Mouse (Mus musculus) intestine, embryonic 14.5 days (tissue): Measurements from ENCODE around the gene Gng13. TPM values are rescaled to one million over a fixed set of nuclear protein-coding genes. Genes with fewer than 3 reads are reported as not detected.

ENCODE experiments used
- ATAC-seq: fragments of 200-750 bp; cut with Nextera tagmentation; replicated peaks from 2 replicates; pipeline ENCODE4 v1.8.0; 2017; ENCODE audit warnings: low read depth, moderate number of reproducible peaks, moderate TSS enrichment, moderate library complexity; ENCODE audit not compliant: low FRiP score, low TSS enrichment
- DNase-seq: peaks from one replicate; pipeline ENCODE4 v3.0.0-alpha.2; 2018; ENCODE audit warnings: low spot score
- H3K27ac ChIP-seq: fragments of 300-500 bp; sonication (generic); 2 replicates; pipeline ENCODE4 v1.5.1; 2014; ENCODE audit warnings: low read depth, mild to moderate bottlenecking, control low read depth
- H3K27me3 ChIP-seq: fragments of 300-500 bp; sonication (generic); replicated peaks from 2 replicates; pipeline ENCODE4 v1.6.1; 2014; ENCODE audit warnings: low read length, control low read depth; ENCODE audit not compliant: control insufficient read depth, insufficient read depth
- H3K36me3 ChIP-seq: fragments of 300-500 bp; sonication (generic); 2 replicates; pipeline ENCODE4 v1.6.1; 2014; ENCODE audit warnings: low read length, control low read depth; ENCODE audit not compliant: control insufficient read depth, insufficient read depth
- H3K4me1 ChIP-seq: fragments of 300-500 bp; sonication (generic); replicated peaks from 2 replicates; pipeline ENCODE4 v1.6.1; 2014; ENCODE audit warnings: low read length, control low read depth, mixed read lengths; ENCODE audit not compliant: control insufficient read depth, insufficient read depth
- H3K4me2 ChIP-seq: fragments of 300-500 bp; sonication (generic); 2 replicates; pipeline ENCODE4 v1.6.1; 2014; ENCODE audit warnings: low read length
- H3K4me3 ChIP-seq: fragments of 300-500 bp; sonication (generic); 2 replicates; pipeline ENCODE4 v1.5.1; 2014; ENCODE audit warnings: low read depth, low read length, control low read depth, mixed read lengths
- H3K9ac ChIP-seq: fragments of 300-500 bp; sonication (generic); 2 replicates; pipeline ENCODE4 v1.6.1; 2014; ENCODE audit warnings: mild to moderate bottlenecking, low read length
- H3K9me3 ChIP-seq: fragments of 300-500 bp; sonication (generic); 2 replicates; pipeline ENCODE4 v1.6.1; 2016; ENCODE audit warnings: low read length, control low read depth; ENCODE audit not compliant: control insufficient read depth
- WGBS: fragments of 180-500 bp; shearing (Covaris S2); extraction: QIAGEN DNeasy Blood & Tissue Kit; methylation state at CpG from one replicate; pipeline ENCODE4 v1.1.7; 2014; 5-methylcytosine and 5-hydroxymethylcytosine counted together
- polyA plus RNA-seq: library from polyadenylated mRNA; unstranded; fragments of >200 nt; fragmentation: Nextera tagmentation; extraction: Ambion mirVana; gene quantifications from 2 replicates; pipeline ENCODE4 v1.2.1, GENCODE M21; 2014

Gene Gng13
- 2.4 and 2.7 TPM in 2 replicates for polyA plus RNA-seq

DNA sequence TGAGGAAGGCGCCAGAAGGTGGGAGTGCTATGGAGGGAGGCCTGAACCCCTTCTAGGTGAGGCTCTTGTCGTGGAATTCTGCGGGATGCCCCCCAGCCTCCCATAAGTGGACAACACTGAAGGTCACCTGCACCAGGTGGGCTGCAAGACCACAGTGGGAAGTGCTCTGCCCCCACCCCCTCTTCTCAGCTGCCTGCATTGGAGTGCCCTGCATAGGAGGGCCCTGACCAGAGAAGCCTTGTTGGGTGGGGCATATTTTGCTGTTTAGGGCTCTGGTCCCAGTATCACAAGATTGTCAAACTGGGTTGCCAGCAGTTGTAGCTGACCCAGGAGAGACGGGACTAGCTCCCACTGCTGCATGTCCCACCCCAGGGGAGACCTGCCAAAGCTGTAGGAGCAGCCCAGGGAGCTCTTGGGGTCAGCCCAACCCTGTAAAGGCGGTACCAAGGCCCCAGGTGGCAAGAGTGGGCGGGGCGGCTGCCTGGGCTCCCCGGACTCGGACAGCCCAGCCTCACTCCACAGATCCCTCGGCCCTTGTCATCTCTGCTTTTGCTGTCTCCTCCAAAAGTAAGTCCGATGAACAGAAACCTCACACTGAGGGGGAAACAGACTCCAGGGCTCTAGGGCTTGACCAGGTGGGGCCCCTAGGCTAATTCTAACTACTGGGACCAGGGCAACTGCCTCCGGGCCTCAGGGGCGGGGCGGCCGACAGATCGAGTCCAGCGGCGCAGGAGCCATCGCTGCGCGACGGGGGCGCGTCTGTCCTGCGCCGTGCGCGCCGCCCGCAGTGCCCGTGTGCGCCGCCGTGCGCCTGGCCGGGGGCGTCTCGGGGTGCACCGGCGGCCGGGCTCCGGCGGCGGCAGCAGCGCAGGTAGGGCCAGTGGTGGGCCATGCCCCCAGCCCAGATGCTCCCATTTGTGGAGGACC lies at the start of gene Gng13:
Gene Gng13, plus strand, starts transcription at position 461 of the 927 bp plus-strand sequence.
- Histone ChIP-seq H3K9me3 (no peaks in the 10 kb centered on the region), H3K27me3 (peaks cover 28% of the 10 kb centered on the region), H3K4me2 (peak within 1 kb of the TSS; percentile 84), H3K4me3 (peak within 1 kb of the TSS; percentile 35), H3K27ac (no peak within 1 kb of the TSS), H3K36me3 (peaks cover 23% of the 10 kb centered on the region; the same call in 1 of the 2 replicates), H3K9ac (peak within 1 kb of the TSS; percentile 38), H3K4me1 (peaks cover 5% of the 10 kb centered on the region; the same call in 1 of the 2 replicates)
- DNase-seq, result peak; percentile 66
- ATAC-seq, result peak; percentile 49
- WGBS, result 1% methylated on average over 44 of the region's 45 CpGs

DNA sequence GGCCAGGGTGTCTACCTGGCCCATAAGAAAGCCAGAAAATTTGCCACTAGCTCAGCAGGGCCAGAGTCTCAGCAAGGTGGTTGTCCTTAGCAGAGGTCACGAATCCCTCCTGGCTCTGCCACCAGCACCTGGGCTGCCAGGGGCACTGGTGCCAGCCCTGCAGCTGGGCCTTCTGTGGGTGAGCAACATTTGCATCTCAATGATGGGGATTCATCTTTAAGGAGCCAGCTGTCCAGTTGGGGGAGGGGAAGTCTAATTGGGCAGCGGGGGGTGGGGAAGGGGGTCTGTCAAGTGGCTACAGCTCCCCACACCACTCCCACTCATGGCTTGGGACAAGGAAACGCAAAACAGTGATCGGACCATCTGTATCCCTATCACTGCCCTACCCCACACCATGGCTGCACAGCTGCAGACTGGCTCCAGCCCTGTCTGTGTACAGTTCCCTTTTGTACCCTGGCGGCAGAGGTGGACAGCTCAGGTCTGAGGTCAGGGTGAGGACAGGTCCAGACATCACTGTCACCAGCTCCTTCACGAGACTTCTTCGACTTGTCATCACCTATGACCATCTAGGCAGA lies 48.4 kb upstream of the Gng13 start:
- H3K27ac ChIP-seq, result no peak overlapping the region
- no peaks in the 10 kb centered on the region for H3K9me3 ChIP-seq
- H3K27me3 ChIP-seq, result no peaks in the 10 kb centered on the region
- H3K36me3 ChIP-seq, result no peaks in the 10 kb centered on the region
- H3K4me3 ChIP-seq, result no peak overlapping the region
- no peak overlapping the region for H3K4me2 ChIP-seq
- H3K4me1 ChIP-seq, result no peaks in the 10 kb centered on the region
- DNase-seq (no peak), ATAC-seq (no peak)
- 74% methylated on average over 7 of the region's 7 CpGs for WGBS
- no peak overlapping the region for H3K9ac ChIP-seq

GRCm38 (mm10) chr17:25672982-25673381 lies 44.0 kb upstream of the Gng13 start:
- Histone ChIP-seq H3K4me3 (no peak overlapping the region), H3K4me1 (no peaks in the 10 kb centered on the region), H3K27me3 (no peaks in the 10 kb centered on the region), H3K9me3 (no peaks in the 10 kb centered on the region), H3K9ac (no peak overlapping the region), H3K4me2 (no peak overlapping the region), H3K36me3 (no peaks in the 10 kb centered on the region), H3K27ac (no peak overlapping the region)
- ATAC-seq (no peak), DNase-seq (no peak)

DNA sequence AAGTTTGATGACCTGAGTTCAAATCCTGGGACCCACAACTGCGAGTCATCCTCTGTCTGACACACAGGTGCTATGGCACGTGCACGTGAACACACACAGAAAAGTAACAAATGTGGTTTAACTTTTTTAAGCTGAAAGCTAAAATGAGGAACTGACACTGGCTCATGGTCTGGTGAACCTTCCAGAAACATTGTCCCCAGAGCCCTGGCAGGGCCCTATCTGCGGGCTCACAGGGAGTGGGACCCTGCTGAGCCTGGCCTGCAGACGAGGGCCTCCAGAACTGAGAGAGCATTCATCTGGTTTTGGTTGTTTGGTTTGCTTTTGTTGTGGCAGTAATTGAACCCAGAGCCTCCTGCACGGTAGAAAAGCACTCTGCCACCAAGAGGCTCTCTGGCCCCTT lies 39.0 kb upstream of the Gng13 start:
- no peak for DNase-seq
- H3K27me3 ChIP-seq, result no peaks in the 10 kb centered on the region
- no peak overlapping the region for H3K9ac ChIP-seq
- ATAC-seq, result no peak
- H3K4me2 ChIP-seq, result no peak overlapping the region
- no peak overlapping the region for H3K4me3 ChIP-seq
- no peaks in the 10 kb centered on the region for H3K36me3 ChIP-seq
- H3K27ac ChIP-seq, result no peak overlapping the region
- WGBS, result 74% methylated on average over 6 of the region's 6 CpGs
- no peaks in the 10 kb centered on the region for H3K4me1 ChIP-seq
- no peaks in the 10 kb centered on the region for H3K9me3 ChIP-seq

- DNase-seq (no peak), ATAC-seq (no peak)
- Histone ChIP-seq H3K27me3 (no peaks in the 10 kb centered on the region), H3K4me1 (no peaks in the 10 kb centered on the region), H3K4me3 (no peak overlapping the region), H3K27ac (no peak overlapping the region), H3K9ac (no peak overlapping the region), H3K9me3 (no peaks in the 10 kb centered on the region), H3K4me2 (no peak overlapping the region), H3K36me3 (no peaks in the 10 kb centered on the region)
- 17% methylated on average over 5 of the region's 5 CpGs for WGBS
Measured at GRCm38 (mm10) chr17:25679818-25680217, 37.2 kb upstream of the Gng13 start.

- WGBS, result 81% methylated on average over 4 of the region's 4 CpGs
- no peak for ATAC-seq
Measured at GRCm38 (mm10) chr17:25681636-25682035, 35.3 kb upstream of the Gng13 start.

GRCm38 (mm10) chr17:25686323-25686722 lies 30.6 kb upstream of the Gng13 start:
- ATAC-seq (no peak), DNase-seq (no peak)
- no peak overlapping the region for H3K9ac ChIP-seq
- no peaks in the 10 kb centered on the region for H3K9me3 ChIP-seq
- no peak overlapping the region for H3K27ac ChIP-seq
- no peaks in the 10 kb centered on the region for H3K4me1 ChIP-seq
- H3K36me3 ChIP-seq, result no peaks in the 10 kb centered on the region
- no peaks in the 10 kb centered on the region for H3K27me3 ChIP-seq
- 41% methylated on average over 7 of the region's 7 CpGs for WGBS
- no peak overlapping the region for H3K4me2 ChIP-seq
- H3K4me3 ChIP-seq, result no peak overlapping the region

More at GRCm38 (mm10) chr17:25681636-25682035, 35.3 kb upstream of the Gng13 start:
- no peak for DNase-seq
- H3K9me3 ChIP-seq, result no peaks in the 10 kb centered on the region
- H3K27me3 ChIP-seq, result no peaks in the 10 kb centered on the region
- H3K9ac ChIP-seq, result no peak overlapping the region
- H3K36me3 ChIP-seq, result no peaks in the 10 kb centered on the region
- no peak overlapping the region for H3K4me3 ChIP-seq
- no peaks in the 10 kb centered on the region for H3K4me1 ChIP-seq
- no peak overlapping the region for H3K27ac ChIP-seq
- no peak overlapping the region for H3K4me2 ChIP-seq

- DNase-seq (no peak), ATAC-seq (no peak)
- Histone ChIP-seq H3K9me3 (no peaks in the 10 kb centered on the region), H3K36me3 (no peaks in the 10 kb centered on the region), H3K9ac (no peak overlapping the region), H3K27me3 (no peaks in the 10 kb centered on the region), H3K4me3 (no peak overlapping the region), H3K4me2 (no peak overlapping the region), H3K27ac (no peak overlapping the region), H3K4me1 (no peaks in the 10 kb centered on the region)
- WGBS, result 80% methylated on average over 4 of the region's 4 CpGs
Measured at GRCm38 (mm10) chr17:25688922-25689321, 28.0 kb upstream of the Gng13 start.
